11 mouse cellular contexts compared by ENCODE assay signal in the genomic region with DNA sequence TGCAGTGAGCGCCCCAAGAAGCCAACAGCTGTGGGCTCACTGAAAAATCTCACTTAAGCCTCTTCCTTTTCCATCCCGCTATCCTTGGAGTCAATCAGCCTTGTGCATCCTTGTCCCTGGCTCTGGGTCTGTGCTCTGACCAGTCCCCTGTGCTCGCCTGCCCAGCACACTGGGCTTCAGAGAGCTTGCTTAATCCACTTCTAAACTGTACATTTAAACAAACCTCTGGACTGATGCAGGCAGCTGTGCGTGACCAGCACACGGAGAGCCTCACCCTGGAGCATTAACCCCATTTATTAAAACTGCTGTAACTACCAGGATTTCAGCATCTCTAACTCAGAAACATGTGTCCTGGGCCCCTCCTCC.
A peak's percentile ranks its signal among the peaks of the same experiment; 100 is the strongest.
DNase-seq lines count a peak whose midpoint lies in the region; ATAC-seq and TF ChIP-seq lines count a peak whose summit lies in the region.
"Had no signal": no experiment of that assay in that cellular context is flagged by ENCODE, and none has a peak within 500 bp of the region (broad histone marks: within the 10 kb centered on the region; RNA-seq: fewer than 3 reads in every experiment).

No protein-coding gene starts in this region.

- H3K9ac ChIP-seq in hindbrain, embryonic 12.5 days, result no peak overlapping the region
- H3K9ac ChIP-seq in hindbrain, embryonic 11.5 days (ENCODE audit: low read depth, low read length), result no peak overlapping the region
- H3K9ac ChIP-seq in midbrain, postnatal 0 days (replicated peaks; ENCODE audit: low read length, poor library complexity, severe bottlenecking), result no peak overlapping the region
- H3K9ac ChIP-seq in intestine, embryonic 15.5 days, result no peak overlapping the region
- no peak overlapping the region for H3K9ac ChIP-seq in stomach, embryonic 15.5 days
- H3K9ac ChIP-seq: neural tube, embryonic 13.5 days had no signal

- no peaks in the 10 kb centered on the region for H3K9me3 ChIP-seq in hindbrain, embryonic 12.5 days (replicated peaks)
- no peaks in the 10 kb centered on the region for H3K9me3 ChIP-seq in hindbrain, embryonic 11.5 days (ENCODE audit: control insufficient read depth, low read length)
- 0 out of 2 replicates have a peak, but pooled peaks cover 4% of the 10 kb centered on the region for H3K9me3 ChIP-seq in midbrain, embryonic 10.5 days (replicated peaks)
- H3K9me3 ChIP-seq in midbrain, postnatal 0 days (ENCODE audit: low read length), result no peaks in the 10 kb centered on the region
- no peaks in the 10 kb centered on the region for H3K9me3 ChIP-seq in intestine, embryonic 15.5 days
- H3K9me3 ChIP-seq in stomach, embryonic 15.5 days, result no peaks in the 10 kb centered on the region
- H3K9me3 ChIP-seq: neural tube, embryonic 13.5 days had no signal

- TF ChIP-seq CTCF in midbrain, postnatal 0 days (IDR thresholded peaks at IDR 0.05), result no peak

- ATAC-seq in hindbrain, embryonic 12.5 days (ENCODE audit: low FRiP score), result no peak
- ATAC-seq in hindbrain, embryonic 11.5 days (ENCODE audit: low FRiP score), result no peak
- ATAC-seq in midbrain, postnatal 0 days (ENCODE audit: low FRiP score), result no peak
- ATAC-seq in intestine, embryonic 15.5 days, result peak; percentile 29
- ATAC-seq in stomach, embryonic 15.5 days (ENCODE audit: insufficient read depth, low FRiP score, low read depth), result peak; percentile 54

- no peak overlapping the region for H3K4me3 ChIP-seq in hindbrain, embryonic 12.5 days
- H3K4me3 ChIP-seq in hindbrain, embryonic 11.5 days (ENCODE audit: low read depth, low read length), result no peak overlapping the region
- H3K4me3 ChIP-seq in midbrain, embryonic 10.5 days, result no peak overlapping the region
- no peak overlapping the region for H3K4me3 ChIP-seq in midbrain, postnatal 0 days (ENCODE audit: low read depth, low read length)
- H3K4me3 ChIP-seq in intestine, embryonic 15.5 days (replicated peaks), result no peak overlapping the region
- no peak overlapping the region for H3K4me3 ChIP-seq in stomach, embryonic 15.5 days (replicated peaks)
- H3K4me3 ChIP-seq: layer of hippocampus, adult 2 months; megakaryocyte, embryonic 14.5 days; neural tube, embryonic 13.5 days had no signal

- H3K27me3 ChIP-seq in hindbrain, embryonic 12.5 days, result peaks cover 19% of the 10 kb centered on the region
- H3K27me3 ChIP-seq in hindbrain, embryonic 11.5 days (ENCODE audit: control insufficient read depth, insufficient read depth, low read length), result no peaks in the 10 kb centered on the region
- peaks cover 2% of the 10 kb centered on the region; the same call in 1 of the 2 replicates for H3K27me3 ChIP-seq in midbrain, embryonic 10.5 days (ENCODE audit: low read depth, poor library complexity, severe bottlenecking)
- H3K27me3 ChIP-seq in midbrain, postnatal 0 days (ENCODE audit: insufficient read depth, low read length), result no peaks in the 10 kb centered on the region
- H3K27me3 ChIP-seq in intestine, embryonic 15.5 days (replicated peaks), result no peaks in the 10 kb centered on the region
- no peaks in the 10 kb centered on the region for H3K27me3 ChIP-seq in stomach, embryonic 15.5 days (replicated peaks)

- WGBS in hindbrain, embryonic 12.5 days, result 64% methylated on average over 5 of the region's 5 CpGs
- 72% methylated on average over 5 of the region's 5 CpGs for WGBS in hindbrain, embryonic 11.5 days
- 62% methylated on average over 5 of the region's 5 CpGs for WGBS in midbrain, embryonic 10.5 days
- 63% methylated on average over 5 of the region's 5 CpGs for WGBS in midbrain, postnatal 0 days
- WGBS in intestine, embryonic 15.5 days, result 45% methylated on average over 5 of the region's 5 CpGs
- 47% methylated on average over 5 of the region's 5 CpGs for WGBS in stomach, embryonic 15.5 days

- no peak overlapping the region for H3K4me2 ChIP-seq in hindbrain, embryonic 12.5 days (replicated peaks)
- H3K4me2 ChIP-seq in hindbrain, embryonic 11.5 days (replicated peaks; ENCODE audit: low read depth, low read length), result no peak overlapping the region
- H3K4me2 ChIP-seq in midbrain, postnatal 0 days (ENCODE audit: low read depth, low read length, poor library complexity, severe bottlenecking), result no peak overlapping the region
- H3K4me2 ChIP-seq in intestine, embryonic 15.5 days (replicated peaks), result no peak overlapping the region
- H3K4me2 ChIP-seq in stomach, embryonic 15.5 days, result no peak overlapping the region
- H3K4me2 ChIP-seq: neural tube, embryonic 13.5 days had no signal

- no peaks in the 10 kb centered on the region for H3K36me3 ChIP-seq in hindbrain, embryonic 12.5 days
- no peaks in the 10 kb centered on the region for H3K36me3 ChIP-seq in hindbrain, embryonic 11.5 days (ENCODE audit: control insufficient read depth, insufficient read depth, low read length)
- H3K36me3 ChIP-seq in midbrain, embryonic 10.5 days, result no peaks in the 10 kb centered on the region
- H3K36me3 ChIP-seq in midbrain, postnatal 0 days (ENCODE audit: insufficient read depth, low read length), result no peaks in the 10 kb centered on the region
- H3K36me3 ChIP-seq in intestine, embryonic 15.5 days, result no peaks in the 10 kb centered on the region
- H3K36me3 ChIP-seq in stomach, embryonic 15.5 days, result no peaks in the 10 kb centered on the region
- H3K36me3 ChIP-seq: neural tube, embryonic 13.5 days had no signal

- H3K4me1 ChIP-seq in hindbrain, embryonic 12.5 days, result peaks cover 39% of the 10 kb centered on the region
- H3K4me1 ChIP-seq in hindbrain, embryonic 11.5 days (replicated peaks; ENCODE audit: control insufficient read depth, insufficient read depth, low read length), result peaks cover 2% of the 10 kb centered on the region
- peaks cover 35% of the 10 kb centered on the region for H3K4me1 ChIP-seq in midbrain, embryonic 10.5 days
- peaks cover 10% of the 10 kb centered on the region for H3K4me1 ChIP-seq in midbrain, postnatal 0 days (ENCODE audit: insufficient read depth, low read length)
- H3K4me1 ChIP-seq in intestine, embryonic 15.5 days (replicated peaks), result peaks cover 15% of the 10 kb centered on the region
- H3K4me1 ChIP-seq in stomach, embryonic 15.5 days, result peaks cover 30% of the 10 kb centered on the region
- H3K4me1 ChIP-seq: megakaryocyte, embryonic 14.5 days had no signal

- DNase-seq in hindbrain, embryonic 11.5 days (ENCODE audit: low spot score), result no peak
- DNase-seq in midbrain, embryonic 10.5 days (ENCODE audit: low spot score), result no peak
- DNase-seq in midbrain, postnatal 0 days (ENCODE audit: low spot score), result no peak
- no peak for DNase-seq in thymus, postnatal 14 days
- DNase-seq: cerebellum, adult 11 months had no signal

- peak overlapping the region; percentile 66 for H3K27ac ChIP-seq in hindbrain, embryonic 12.5 days
- H3K27ac ChIP-seq in hindbrain, embryonic 11.5 days (ENCODE audit: low read depth, low read length), result no peak overlapping the region
- 0 out of 2 replicates have a peak overlapping the region, but pooled peaks have one; percentile 28 for H3K27ac ChIP-seq in midbrain, embryonic 10.5 days (replicated peaks)
- H3K27ac ChIP-seq in midbrain, postnatal 0 days (ENCODE audit: low read depth, low read length), result no peak overlapping the region; the same call in 1 of the 2 replicates
- H3K27ac ChIP-seq in intestine, embryonic 15.5 days, result peak overlapping the region; percentile 56; the same call in 1 of the 2 replicates
- peak overlapping the region; percentile 74 for H3K27ac ChIP-seq in stomach, embryonic 15.5 days
- H3K27ac ChIP-seq: layer of hippocampus, adult 2 months; neural tube, embryonic 13.5 days had no signal

Comparison
In these comparisons a context has a peak if more than half of its experiments do, and no peak if none do; other contexts are left out.
1. H3K27ac ChIP-seq: peak in hindbrain, embryonic 12.5 days (single experiment), midbrain, embryonic 10.5 days (single experiment), intestine, embryonic 15.5 days (single experiment) and stomach, embryonic 15.5 days (single experiment); none in hindbrain, embryonic 11.5 days (single experiment) and midbrain, postnatal 0 days (single experiment).
2. ATAC-seq: peak in intestine, embryonic 15.5 days (single experiment) and stomach, embryonic 15.5 days (single experiment); none in hindbrain, embryonic 12.5 days (single experiment), hindbrain, embryonic 11.5 days (single experiment) and midbrain, postnatal 0 days (single experiment).